Mouse (Mus musculus): ENCODE data around the gene Ccdc51.

The Ccdc51 gene

DNA sequence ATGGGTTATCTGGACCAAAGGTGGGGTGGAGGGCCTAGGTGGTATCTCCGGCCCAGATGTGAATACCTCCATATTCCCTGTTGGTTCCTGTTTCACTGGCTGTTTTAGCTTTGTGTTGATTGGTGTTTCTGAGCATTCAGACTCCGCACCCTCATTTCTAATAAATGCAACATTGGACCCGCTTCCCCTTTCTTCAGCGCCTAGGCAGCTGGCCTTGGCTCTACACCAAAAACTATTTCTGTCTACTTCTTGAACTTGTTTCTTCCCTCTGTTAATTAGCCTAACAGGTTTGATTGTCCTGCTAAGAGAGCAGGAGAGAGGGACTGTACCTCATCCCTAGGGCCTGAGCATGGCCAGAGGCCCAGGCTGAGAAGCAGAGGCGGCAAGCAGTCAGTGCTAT is 24.8 kb upstream of the Ccdc51 start:
- no peak for DNase-seq

- DNase-seq = peak in 1 of 2 experiments; percentile 35
Observed at GRCm38 (mm10) chr9:109058006-109058765, 24.1 kb upstream of the Ccdc51 start.

GRCm38 (mm10) chr9:109059136-109059903 is 23.0 kb upstream of the Ccdc51 start, which contains the start of gene Trex1:
Gene Trex1, minus strand, starts transcription at chr9:109059734.
- peak; percentile 83 to 85 for DNase-seq

GRCm38 (mm10) chr9:109060184-109060897 is 22.0 kb upstream of the Ccdc51 start:
- DNase-seq = no peak

- DNase-seq = no peak
Observed at GRCm38 (mm10) chr9:109060898-109061295, 21.4 kb upstream of the Ccdc51 start.

GRCm38 (mm10) chr9:109068095-109068735 is 14.1 kb upstream of the Ccdc51 start:
- DNase-seq = no peak

GRCm38 (mm10) chr9:109073661-109074573 is 8.4 kb upstream of the Ccdc51 start, which contains the start of gene Atrip:
Gene Atrip, minus strand, starts transcription at chr9:109074124.
- DNase-seq = peak; percentile 88 to 91

- no peak for DNase-seq
Observed at GRCm38 (mm10) chr9:109080516-109080915, 1.8 kb upstream of the Ccdc51 start.

DNA sequence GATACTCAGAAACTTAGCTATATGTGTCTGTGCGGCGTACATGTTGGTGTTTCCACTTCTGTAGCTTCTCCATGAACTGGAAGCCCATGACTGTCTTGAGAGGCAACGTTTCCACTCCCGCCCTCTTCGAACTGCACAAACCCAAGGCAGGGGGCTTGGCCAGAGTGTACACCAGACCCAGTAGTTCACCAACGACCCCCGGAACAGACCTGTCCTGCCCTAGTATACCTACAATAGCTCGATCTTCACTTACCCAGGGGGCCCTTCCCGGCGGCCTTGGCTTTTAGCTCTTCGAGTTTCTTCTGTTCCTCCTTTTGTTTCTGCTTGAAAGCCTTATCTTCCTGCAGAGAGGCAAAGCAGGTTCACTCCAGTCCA is 557 bp upstream of the Ccdc51 start:
- DNase-seq = no peak

- DNase-seq = no peak
Observed at GRCm38 (mm10) chr9:109084922-109085321, 2.6 kb downstream of the Ccdc51 start.

DNA sequence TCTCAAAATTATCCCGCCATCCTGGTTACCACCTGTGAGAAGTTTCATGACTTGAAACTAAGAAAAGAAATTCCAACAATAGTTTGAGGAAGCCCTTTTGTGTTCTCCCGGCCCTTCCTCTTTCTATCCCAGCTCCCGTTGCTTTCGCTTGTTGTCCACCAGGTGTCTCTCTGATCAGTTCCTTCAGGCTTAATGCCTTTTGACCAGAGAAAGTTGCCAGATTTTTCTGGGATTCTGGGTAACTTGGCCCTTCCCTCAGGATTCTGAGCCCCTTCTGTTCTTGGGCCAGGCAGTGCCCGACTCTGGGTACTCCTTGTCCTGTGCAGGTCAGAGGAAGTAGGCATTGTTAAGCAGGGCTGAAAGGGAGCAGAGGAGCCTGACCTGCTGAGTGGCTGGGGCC is 5.7 kb downstream of the Ccdc51 start:
- DNase-seq = no peak

DNA sequence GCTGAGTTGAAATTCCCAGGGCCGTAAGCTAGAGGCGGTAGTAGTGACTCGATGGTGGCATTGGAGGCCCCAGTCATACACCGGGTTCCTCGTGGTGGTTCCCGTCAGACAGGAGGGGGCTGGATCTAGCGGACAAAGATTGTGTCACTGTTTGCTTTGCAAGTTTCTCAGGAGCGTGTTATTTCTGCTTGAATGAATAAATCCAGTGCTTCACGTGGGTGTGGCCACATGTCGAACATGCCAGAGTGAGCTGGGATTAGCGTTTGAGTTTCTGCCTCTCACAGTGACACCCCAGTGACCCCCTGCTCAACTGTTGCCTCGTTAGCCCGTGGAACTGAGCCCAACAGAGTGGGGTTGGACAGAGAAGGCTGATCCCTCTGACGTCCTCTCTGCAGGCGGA is 8.2 kb downstream of the Ccdc51 start:
- no peak for DNase-seq

DNA sequence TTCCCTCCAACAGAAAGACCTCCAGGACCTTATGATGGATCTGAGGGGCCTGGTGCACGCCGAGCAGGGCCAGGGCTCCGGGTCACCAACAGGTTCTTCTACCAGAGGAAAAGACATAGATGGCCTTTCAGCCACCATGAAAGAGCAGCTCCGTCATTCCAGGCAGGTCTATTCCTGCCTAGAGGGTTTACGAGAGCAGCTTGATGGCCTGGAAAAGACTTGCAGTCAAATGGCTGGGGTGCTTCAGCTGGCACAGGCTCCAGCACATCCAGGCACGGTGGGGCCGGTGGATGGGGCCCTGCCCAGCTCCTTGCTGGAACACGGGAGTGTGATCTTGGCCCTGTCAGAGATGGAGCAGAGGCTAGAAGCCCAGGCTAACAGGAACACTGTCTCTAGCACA is 9.5 kb downstream of the Ccdc51 start:
- no peak for DNase-seq

DNA sequence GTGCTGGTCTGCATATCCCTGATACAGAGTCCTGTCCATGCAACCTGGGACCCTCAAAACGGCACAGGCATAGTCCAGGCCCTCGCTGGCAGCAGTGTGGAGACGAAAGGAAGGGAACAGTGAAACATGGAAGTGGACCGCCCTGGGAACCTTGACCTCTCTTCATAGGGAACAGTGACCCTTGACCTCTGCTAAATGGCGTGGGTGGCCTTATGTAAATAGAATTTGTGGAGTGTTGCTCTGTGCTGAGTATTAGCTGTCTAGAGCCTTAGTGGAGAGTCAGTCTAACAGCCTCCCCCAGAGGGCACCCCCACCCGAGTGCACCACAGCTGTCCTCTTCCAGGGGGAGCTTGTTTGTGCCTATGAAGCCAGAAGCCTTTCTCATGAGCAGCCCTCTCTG is 10.5 kb downstream of the Ccdc51 start:
- no peak for DNase-seq

DNA sequence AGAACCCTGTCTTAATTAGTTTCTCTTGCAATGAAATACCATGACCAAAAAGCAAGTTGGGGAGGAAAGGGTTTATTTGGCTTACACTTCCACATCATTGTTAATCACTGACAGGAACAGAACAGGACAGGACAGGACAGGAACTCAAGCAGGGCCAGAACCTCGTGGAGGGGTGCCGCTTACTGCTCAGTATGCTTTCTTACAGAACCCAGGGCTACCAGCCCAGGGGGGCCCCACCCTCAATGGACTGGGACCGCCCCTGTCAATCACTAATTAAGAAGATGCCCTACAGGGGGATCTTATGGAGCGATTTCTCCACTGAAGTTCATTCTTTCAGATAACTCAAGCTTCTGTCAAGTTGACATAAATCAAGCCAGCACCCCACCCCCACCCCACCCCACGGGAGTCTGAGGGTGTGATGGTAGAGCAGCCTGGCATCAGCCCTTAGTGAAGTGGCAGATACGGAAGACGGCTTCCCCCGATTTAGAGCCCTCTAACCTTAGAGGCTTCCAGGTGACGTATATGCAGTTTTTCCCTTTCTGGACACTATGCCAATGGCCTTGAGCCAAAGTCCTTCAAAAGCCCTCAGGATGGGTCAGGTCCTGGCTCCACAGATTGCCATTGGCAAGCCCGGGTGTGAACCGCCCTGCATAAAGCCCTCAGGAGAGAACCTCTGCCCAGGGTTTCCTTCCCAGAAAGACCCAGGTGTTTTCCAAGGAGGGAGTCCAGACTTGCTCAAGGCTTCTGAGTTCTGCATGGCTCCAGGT is 11.7 kb downstream of the Ccdc51 start:
- no peak for DNase-seq

GRCm38 (mm10) chr9:109094553-109095136 is 12.4 kb downstream of the Ccdc51 start:
- DNase-seq = no peak

- DNase-seq = peak; percentile 74 to 78
Observed at GRCm38 (mm10) chr9:109095137-109095982, 13.1 kb downstream of the Ccdc51 start, which contains the start of gene Plxnb1. Gene Plxnb1, plus strand, starts transcription at chr9:109095389.

DNA sequence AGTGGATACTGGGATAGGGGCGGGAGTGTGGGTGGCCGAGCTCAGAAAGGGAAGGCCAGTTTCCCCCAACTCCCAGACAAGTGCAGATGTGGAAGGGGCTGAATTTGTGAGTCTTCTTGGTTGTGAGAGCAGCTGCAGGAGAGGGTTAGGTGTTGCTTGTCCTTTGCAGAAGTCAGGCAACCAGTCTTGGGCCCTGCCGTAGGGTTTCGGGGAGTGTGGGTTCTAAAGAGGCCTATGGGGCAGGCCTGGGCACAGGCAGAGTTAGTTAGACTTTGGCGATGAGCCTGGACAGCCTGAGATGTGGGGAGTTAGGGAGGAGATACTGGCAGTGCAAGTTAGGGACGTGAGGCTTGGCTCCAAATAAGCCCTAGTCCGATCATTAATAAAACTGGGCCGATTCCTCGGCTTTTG is 14.0 kb downstream of the Ccdc51 start:
- no peak for DNase-seq

GRCm38 (mm10) chr9:109096856-109097255 is 14.6 kb downstream of the Ccdc51 start:
- DNase-seq = no peak

- no peak for DNase-seq
Observed at GRCm38 (mm10) chr9:109097291-109097690, 15.0 kb downstream of the Ccdc51 start.

Data from thymus, postnatal 36 days (tissue).